Mouse (Mus musculus): ENCODE data around the gene Cntn1. TPM values are rescaled to one million over a fixed set of nuclear protein-coding genes. Genes with fewer than 3 reads are reported as not detected.

Cntn1 gene
- polyA plus RNA-seq, 1 experiment from 2014 or later: 0.66 TPM

DNA sequence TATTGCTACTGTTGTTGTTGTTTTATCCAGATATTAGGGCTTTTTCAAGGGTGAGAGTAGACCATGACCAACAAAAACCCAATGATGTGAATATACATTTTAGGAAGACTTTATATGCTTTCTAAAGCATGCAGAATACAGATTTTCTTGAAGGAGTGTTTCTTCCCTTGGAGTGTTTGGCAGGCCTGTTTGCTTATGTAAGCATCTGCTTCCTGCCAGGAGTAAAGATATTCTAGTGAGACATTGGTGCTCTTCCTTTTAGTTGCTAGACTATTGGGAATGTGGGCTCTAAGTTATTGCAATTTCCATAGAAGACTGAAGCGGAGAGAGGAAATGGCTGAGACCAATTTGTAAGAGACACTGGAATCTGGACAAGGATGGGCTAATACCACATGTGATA lies 158.8 kb downstream of the Cntn1 start:
- Histone ChIP-seq H3K36me3 (no peaks in the 10 kb centered on the region), H3K9me3 (no peaks in the 10 kb centered on the region), H3K27ac (no peak overlapping the region), H3K27me3 (no peaks in the 10 kb centered on the region), H3K4me3 (no peak overlapping the region), H3K9ac (no peak overlapping the region), H3K4me1 (no peaks in the 10 kb centered on the region), H3K4me2 (no peak overlapping the region)
- ATAC-seq (ENCODE audit: borderline replicate concordance, extremely low read depth, low FRiP score, low TSS enrichment): no peak
- WGBS: 74% methylated on average over 1 of the region's 1 CpGs

DNA sequence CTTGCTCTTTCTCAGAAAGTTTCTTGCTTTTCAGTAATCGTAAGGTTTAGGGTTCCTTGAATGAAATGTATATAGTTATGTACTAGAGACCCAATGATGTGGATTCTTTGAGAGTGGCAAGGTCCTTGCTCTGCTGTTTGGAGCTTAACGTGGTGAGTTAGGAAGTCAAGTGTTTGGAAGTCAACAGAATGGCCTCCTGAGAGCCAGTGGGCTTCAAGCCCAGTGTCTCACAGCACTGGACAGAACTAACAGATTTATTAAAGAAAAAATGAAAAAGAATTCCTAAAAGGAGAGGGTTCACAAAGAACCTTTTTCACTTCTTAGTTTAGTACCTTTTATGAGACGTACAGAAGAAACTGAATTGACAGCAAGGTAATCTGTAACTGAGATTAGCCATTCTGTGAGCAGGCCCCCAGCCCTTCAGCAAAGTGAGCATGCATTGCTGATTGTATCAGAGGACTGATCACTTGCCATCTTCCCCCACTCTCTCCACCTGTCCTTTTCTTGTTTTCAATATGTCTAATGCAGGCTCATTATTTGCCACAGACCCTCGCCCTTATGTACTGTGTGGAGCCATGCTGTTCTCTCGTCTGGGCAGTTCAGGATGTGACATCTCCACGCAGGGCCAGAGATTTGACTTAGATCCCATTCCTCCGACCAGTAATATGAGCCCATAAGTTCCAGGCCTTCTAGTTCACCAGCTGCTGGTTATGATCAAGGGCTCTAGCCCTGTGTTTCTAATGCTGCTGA lies 159.7 kb downstream of the Cntn1 start:
- Histone ChIP-seq H3K4me2 (no peak overlapping the region), H3K4me3 (no peak overlapping the region), H3K4me1 (no peaks in the 10 kb centered on the region), H3K27me3 (no peaks in the 10 kb centered on the region), H3K9me3 (no peaks in the 10 kb centered on the region), H3K27ac (no peak overlapping the region), H3K9ac (no peak overlapping the region), H3K36me3 (no peaks in the 10 kb centered on the region)
- ATAC-seq (ENCODE audit: borderline replicate concordance, extremely low read depth, low FRiP score, low TSS enrichment): no peak
- 79% methylated on average over 7 of the region's 7 CpGs for WGBS

DNA sequence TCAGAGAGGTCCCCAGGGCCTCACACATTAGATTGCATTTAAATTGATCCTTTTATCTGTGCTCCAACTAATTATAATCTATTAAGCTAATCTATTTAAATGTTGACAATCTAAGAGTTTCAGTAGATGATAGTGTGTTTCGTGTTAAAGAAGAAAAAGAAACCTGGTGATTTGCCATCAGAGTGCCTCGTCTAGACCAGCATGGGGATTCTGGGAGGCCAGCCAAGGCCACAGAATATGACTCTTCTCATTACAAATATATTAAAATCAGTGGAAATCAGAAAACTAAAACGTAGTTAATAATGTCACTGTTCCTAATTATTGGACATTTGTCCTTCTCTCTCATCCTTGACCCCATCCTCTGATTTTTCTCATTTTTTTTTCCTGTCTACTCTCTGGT lies 164.9 kb downstream of the Cntn1 start:
- H3K36me3 ChIP-seq: no peaks in the 10 kb centered on the region
- H3K27me3 ChIP-seq: no peaks in the 10 kb centered on the region
- H3K4me1 ChIP-seq: no peaks in the 10 kb centered on the region
- no peak overlapping the region for H3K9ac ChIP-seq
- ATAC-seq (ENCODE audit: borderline replicate concordance, extremely low read depth, low FRiP score, low TSS enrichment): no peak
- no peak overlapping the region for H3K4me2 ChIP-seq
- no peaks in the 10 kb centered on the region for H3K9me3 ChIP-seq
- H3K27ac ChIP-seq: no peak overlapping the region
- 36% methylated on average over 3 of the region's 3 CpGs for WGBS
- H3K4me3 ChIP-seq: no peak overlapping the region

DNA sequence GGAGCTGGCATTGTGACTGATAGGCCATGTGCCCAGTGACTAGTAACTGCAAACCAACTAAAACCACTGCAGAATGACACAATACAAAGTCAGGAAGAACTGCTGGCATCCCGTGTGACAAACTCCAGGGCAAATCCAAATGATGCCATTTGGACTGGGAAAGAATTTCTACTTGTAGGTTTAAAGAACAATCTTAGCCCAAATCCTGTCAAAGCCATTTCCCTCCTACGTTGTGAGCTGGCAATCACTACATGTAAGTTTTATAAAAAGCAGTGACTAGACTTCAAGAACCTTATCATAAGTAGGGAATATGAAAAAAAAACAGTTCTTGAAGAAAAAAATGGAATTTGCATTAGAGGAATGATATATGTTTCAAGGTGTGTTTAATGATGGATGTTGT lies 170.5 kb downstream of the Cntn1 start:
- no peak for ATAC-seq (ENCODE audit: borderline replicate concordance, extremely low read depth, low FRiP score, low TSS enrichment)
- Histone ChIP-seq H3K4me1 (no peaks in the 10 kb centered on the region), H3K9me3 (no peaks in the 10 kb centered on the region), H3K27me3 (no peaks in the 10 kb centered on the region), H3K27ac (no peak overlapping the region), H3K4me3 (no peak overlapping the region), H3K36me3 (no peaks in the 10 kb centered on the region), H3K4me2 (no peak overlapping the region), H3K9ac (no peak overlapping the region)
- 63% methylated on average over 2 of the region's 2 CpGs for WGBS

DNA sequence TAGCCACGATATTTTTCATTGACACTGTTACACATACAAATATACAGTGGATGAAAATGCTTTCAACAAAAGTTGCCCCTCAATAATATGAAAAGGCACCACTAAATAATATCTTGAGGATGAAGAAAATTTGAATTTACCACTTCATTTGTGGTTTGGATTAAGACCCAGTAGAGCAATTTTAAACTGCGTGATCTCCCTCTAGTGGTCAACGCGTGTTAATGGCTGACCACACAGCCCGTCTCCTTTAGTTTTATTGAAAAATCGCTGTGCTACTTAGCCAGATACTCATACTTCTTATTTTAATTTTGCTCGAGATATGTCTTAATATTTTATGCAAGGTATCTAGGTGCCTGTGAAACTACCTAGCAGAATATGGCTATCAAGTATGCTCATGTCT lies 180.4 kb downstream of the Cntn1 start:
- H3K4me3 ChIP-seq: no peak overlapping the region
- no peak overlapping the region for H3K4me2 ChIP-seq
- H3K27ac ChIP-seq: no peak overlapping the region
- no peaks in the 10 kb centered on the region for H3K36me3 ChIP-seq
- ATAC-seq (ENCODE audit: borderline replicate concordance, extremely low read depth, low FRiP score, low TSS enrichment): no peak
- no peaks in the 10 kb centered on the region for H3K27me3 ChIP-seq
- H3K9me3 ChIP-seq: no peaks in the 10 kb centered on the region
- no peak overlapping the region for H3K9ac ChIP-seq
- 17% methylated on average over 7 of the region's 7 CpGs for WGBS
- no peaks in the 10 kb centered on the region for H3K4me1 ChIP-seq

DNA sequence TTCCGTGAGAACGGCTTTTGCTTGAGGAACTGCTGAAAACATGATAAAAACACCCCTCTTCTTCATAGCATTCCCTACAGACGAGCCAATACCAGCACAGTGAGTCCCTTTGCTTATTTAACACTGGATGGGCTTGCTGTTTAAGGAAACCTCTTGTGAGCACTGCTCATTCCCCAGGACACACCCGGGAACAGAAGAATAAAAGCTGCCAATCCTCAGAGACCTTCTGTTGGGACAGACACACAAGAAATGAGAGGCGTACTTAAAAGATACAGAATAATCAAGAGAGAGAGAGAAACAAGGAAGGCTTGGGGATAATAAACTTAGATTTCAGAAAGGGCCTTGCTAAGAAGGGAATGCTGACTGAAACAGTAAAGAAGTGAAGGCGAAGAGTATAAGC lies 184.9 kb downstream of the Cntn1 start:
- no peaks in the 10 kb centered on the region for H3K27me3 ChIP-seq
- H3K9ac ChIP-seq: no peak overlapping the region
- no peak overlapping the region for H3K27ac ChIP-seq
- 61% methylated on average over 6 of the region's 6 CpGs for WGBS
- no peaks in the 10 kb centered on the region for H3K36me3 ChIP-seq
- H3K4me2 ChIP-seq: no peak overlapping the region
- no peak overlapping the region for H3K4me3 ChIP-seq
- no peak for ATAC-seq (ENCODE audit: borderline replicate concordance, extremely low read depth, low FRiP score, low TSS enrichment)
- H3K4me1 ChIP-seq: no peaks in the 10 kb centered on the region
- H3K9me3 ChIP-seq: no peaks in the 10 kb centered on the region

DNA sequence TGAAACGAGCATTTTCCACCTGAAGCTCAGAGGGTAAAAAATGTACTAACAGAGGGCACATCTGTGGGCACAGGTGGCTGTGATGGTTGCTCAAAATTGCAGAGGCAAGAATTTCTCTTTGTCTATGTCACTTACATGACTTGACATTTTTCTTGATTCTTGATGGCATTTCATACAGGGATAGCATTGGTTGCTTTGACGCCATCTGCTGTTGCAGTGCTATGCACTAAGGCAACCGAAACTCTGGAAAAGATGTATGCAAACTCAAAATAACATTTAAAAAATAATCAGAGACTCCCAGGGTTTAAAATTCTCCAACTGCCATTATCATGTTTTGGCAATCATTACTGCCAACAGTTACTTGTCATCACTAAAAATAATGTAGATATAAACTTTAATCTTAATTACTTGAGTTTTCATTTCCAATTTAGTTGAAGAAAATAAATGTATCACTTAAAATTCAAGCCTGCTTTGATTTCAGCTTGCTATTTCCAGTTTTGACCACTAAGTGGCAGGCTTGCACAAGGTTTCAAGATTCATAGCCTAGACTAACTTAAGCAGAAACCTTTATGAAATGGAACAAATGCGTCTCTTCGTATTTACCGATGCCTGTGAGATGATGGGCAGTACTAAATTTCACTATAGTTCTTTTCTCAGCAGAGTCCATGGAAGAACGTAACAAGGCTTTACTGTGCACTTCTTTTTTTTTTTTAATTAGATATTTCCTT lies 214.2 kb downstream of the Cntn1 start:
- no peak for ATAC-seq (ENCODE audit: borderline replicate concordance, extremely low read depth, low FRiP score, low TSS enrichment)
- Histone ChIP-seq H3K9me3 (no peaks in the 10 kb centered on the region), H3K9ac (no peak overlapping the region), H3K36me3 (no peaks in the 10 kb centered on the region), H3K4me2 (no peak overlapping the region), H3K4me3 (no peak overlapping the region), H3K4me1 (no peaks in the 10 kb centered on the region), H3K27ac (no peak overlapping the region), H3K27me3 (no peaks in the 10 kb centered on the region)
- 25% methylated on average over 7 of the region's 7 CpGs for WGBS

DNA sequence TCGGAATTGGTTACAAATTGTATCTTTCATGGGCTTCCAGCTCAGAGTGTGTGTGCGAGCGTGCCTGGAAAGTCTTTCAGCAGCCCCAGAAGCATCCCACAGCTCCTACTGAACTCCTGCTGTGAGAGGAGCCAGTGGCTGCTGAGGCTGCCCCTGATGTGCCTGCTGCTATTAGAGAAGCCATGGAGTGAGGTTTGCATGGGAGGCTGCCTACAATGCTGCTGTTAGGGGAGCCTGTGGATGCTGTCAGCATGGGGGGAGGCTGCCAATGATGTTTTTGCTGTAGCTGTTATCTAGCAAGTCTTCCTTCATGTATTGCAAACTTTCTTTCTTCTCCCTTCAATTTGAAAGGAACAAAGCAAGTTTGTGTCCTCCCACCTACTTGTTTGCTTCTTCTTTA lies 217.4 kb downstream of the Cntn1 start:
- H3K4me2 ChIP-seq: no peak overlapping the region
- ATAC-seq (ENCODE audit: borderline replicate concordance, extremely low read depth, low FRiP score, low TSS enrichment): no peak
- no peak overlapping the region for H3K27ac ChIP-seq
- H3K9me3 ChIP-seq: no peaks in the 10 kb centered on the region
- no peak overlapping the region for H3K9ac ChIP-seq
- no peak overlapping the region for H3K4me3 ChIP-seq
- H3K4me1 ChIP-seq: no peaks in the 10 kb centered on the region
- WGBS: 51% methylated on average over 3 of the region's 3 CpGs
- no peaks in the 10 kb centered on the region for H3K27me3 ChIP-seq
- no peaks in the 10 kb centered on the region for H3K36me3 ChIP-seq

DNA sequence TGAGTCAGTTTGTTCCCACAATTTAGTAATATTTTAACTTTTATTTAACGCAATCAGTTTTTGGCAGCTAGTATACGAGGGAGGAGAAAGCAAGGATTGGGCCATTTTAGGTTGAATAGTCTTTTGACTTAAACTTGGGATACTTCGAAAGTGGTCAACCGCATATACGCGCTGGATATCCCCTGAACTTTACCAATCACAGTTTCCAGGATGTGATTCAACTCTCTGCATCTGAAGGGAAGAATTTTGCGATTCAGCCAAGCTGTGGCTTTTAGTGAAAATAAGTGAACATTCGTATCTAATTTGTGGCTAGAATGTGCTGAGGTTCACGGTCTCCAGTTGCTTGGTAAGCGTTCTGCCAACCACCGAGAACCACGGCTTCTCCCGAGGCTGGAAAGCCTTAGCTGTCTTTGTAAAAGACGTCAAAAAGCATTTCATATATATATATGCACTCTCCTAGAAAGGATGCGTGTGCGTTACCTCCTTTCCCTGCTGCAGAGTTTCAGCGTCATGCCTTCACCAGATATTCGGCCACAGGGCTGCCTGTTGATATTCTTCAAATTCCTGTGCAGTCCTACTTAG lies 217.9 kb downstream of the Cntn1 start:
- H3K9me3 ChIP-seq: no peaks in the 10 kb centered on the region
- WGBS: 83% methylated on average over 18 of the region's 18 CpGs
- H3K4me3 ChIP-seq: no peak overlapping the region
- H3K27ac ChIP-seq: no peak overlapping the region
- no peaks in the 10 kb centered on the region for H3K36me3 ChIP-seq
- no peak for ATAC-seq (ENCODE audit: borderline replicate concordance, extremely low read depth, low FRiP score, low TSS enrichment)
- H3K9ac ChIP-seq: no peak overlapping the region
- H3K27me3 ChIP-seq: no peaks in the 10 kb centered on the region
- H3K4me2 ChIP-seq: no peak overlapping the region
- H3K4me1 ChIP-seq: no peaks in the 10 kb centered on the region

DNA sequence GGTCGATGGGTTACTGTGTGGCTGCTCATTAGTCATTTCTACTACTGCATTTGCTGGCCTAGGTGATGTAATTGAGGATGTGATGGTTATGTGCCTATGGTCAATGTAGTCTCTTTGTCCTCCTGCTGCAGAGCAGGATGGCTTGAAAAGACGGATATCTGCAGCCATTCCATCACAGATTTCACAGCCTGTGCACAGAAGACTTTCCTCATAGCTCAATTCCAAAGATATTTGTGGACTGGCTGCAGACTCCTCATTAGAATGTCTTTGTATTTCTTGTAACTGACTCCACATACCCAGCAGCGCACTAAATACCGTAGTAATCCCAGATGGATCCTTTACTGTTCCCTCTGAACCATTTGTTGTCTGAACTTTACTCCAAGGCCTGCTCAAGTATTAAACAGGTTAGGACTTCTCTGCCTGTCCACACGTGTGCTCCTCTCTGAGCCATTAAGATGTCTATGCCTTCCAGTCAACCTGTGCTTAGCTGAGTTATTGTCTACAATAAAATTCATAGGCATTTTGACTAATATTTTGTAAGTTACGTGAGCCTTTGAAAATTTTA lies 220.9 kb downstream of the Cntn1 start:
- Histone ChIP-seq H3K27ac (no peak overlapping the region), H3K36me3 (no peaks in the 10 kb centered on the region), H3K4me3 (no peak overlapping the region), H3K9me3 (no peaks in the 10 kb centered on the region), H3K27me3 (no peaks in the 10 kb centered on the region), H3K4me2 (no peak overlapping the region), H3K9ac (no peak overlapping the region), H3K4me1 (no peaks in the 10 kb centered on the region)
- ATAC-seq (ENCODE audit: borderline replicate concordance, extremely low read depth, low FRiP score, low TSS enrichment): no peak
- WGBS: 83% methylated on average over 6 of the region's 6 CpGs

DNA sequence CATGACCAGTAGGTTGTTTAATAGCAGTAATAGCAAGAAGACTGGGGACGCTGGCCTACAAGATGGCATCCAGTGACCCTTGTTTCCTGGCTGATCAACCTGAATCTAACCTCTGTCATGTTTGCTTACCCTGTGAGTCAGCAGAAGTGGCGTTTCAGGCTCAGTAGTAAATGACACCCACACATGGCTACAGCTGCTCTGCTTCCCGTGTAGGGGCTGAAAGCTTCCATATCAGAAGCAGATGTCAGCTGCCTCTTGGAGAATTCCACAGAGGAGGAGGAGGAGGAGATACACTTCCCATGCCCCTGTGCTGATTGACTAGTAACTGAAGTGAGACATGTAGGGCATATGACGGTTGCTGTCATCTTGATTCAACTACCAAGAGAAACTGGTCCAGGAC lies 225.9 kb downstream of the Cntn1 start:
- H3K4me3 ChIP-seq: no peak overlapping the region
- H3K4me1 ChIP-seq: no peaks in the 10 kb centered on the region
- WGBS: 30% methylated on average over 4 of the region's 4 CpGs
- no peak for ATAC-seq (ENCODE audit: borderline replicate concordance, extremely low read depth, low FRiP score, low TSS enrichment)
- H3K4me2 ChIP-seq: no peak overlapping the region
- H3K27ac ChIP-seq: no peak overlapping the region
- H3K9ac ChIP-seq: no peak overlapping the region
- H3K36me3 ChIP-seq: no peaks in the 10 kb centered on the region
- no peaks in the 10 kb centered on the region for H3K9me3 ChIP-seq
- no peaks in the 10 kb centered on the region for H3K27me3 ChIP-seq

DNA sequence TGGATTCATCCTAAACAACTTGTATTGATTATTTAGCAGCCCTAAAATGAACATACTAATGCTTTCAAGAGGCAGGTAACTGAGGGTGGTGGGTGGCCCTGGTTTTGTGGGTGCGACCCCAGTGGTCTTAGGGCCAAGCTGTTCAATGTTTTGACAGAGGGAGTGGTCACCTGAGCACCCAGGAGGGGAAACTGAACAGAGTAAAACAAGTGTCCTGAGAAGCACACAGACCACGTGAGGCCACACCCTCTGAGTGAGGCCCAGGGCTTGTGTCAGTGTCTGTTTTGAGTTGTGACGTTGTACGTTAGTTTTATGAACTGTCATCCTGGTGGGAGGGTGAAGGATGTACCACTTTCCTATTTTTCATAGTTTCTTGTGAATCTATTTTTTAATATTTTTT lies 227.0 kb downstream of the Cntn1 start:
- WGBS: 79% methylated on average over 4 of the region's 4 CpGs
- ATAC-seq (ENCODE audit: borderline replicate concordance, extremely low read depth, low FRiP score, low TSS enrichment): no peak

More for the DNA sequence above, 227.0 kb downstream of the Cntn1 start:
- Histone ChIP-seq H3K4me3 (no peak overlapping the region), H3K27ac (no peak overlapping the region), H3K9ac (no peak overlapping the region), H3K4me1 (no peaks in the 10 kb centered on the region), H3K36me3 (no peaks in the 10 kb centered on the region), H3K27me3 (no peaks in the 10 kb centered on the region), H3K4me2 (no peak overlapping the region), H3K9me3 (no peaks in the 10 kb centered on the region)
